Mouse (Mus musculus): ENCODE data around the gene Smco3.
A peak's percentile ranks its signal among the peaks of the same experiment; 100 is the strongest.
"Not testable (repeated sequence)": the region's sequence is repeated elsewhere in the genome, so short reads cannot be mapped to it uniquely, and the experiment has no call there.

Gene Smco3

DNA sequence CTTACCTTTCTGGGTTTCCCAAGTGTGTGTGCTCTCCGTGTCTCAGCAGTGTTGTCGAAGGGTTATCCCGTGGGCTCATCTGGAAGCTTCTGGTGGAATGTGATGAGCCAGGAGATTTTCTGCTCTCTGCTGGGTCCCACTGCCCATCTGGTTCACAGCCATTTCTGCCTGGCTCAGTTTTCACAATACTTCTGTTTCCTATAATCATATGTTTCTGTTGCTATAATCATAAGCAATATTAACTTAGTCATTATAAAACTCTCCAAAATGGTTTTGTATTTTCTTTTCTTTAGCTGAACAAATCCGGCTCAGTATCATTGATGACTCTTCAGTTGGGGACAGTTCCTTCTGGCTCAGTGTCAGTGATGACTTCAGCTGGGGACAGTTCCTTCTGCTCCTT, at the start of gene Smco3:
Smco3 (minus strand) TSS at position 101 of the 400 bp plus-strand sequence.
- DNase-seq (ENCODE audit: low spot score in 2 of 2), result no peak

GRCm38 (mm10) chr6:136884766-136885165, 49.5 kb upstream of the Smco3 start:
- not testable (repeated sequence) for DNase-seq (ENCODE audit: low spot score in 2 of 2)

DNA sequence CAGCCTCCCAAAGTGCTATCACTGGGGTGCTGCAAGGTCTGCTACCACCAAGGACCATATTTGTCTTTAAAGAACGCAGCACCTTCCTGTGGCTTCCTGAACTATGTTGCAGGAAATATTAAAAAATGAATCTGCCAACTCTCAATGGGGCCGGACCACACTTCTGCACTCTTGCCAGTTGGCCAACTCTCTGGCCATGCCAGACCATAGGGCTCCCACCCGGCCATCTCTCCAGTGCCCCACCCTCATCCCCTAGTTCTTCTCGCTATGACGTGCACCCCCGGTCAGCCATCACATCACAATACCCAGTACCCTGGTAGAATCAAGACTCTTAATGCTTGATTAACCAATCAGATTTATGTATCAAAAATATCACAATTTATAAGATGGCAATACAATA, 48.7 kb upstream of the Smco3 start:
- no peak for DNase-seq (ENCODE audit: low spot score in 2 of 2)

GRCm38 (mm10) chr6:136883431-136883915, 48.2 kb upstream of the Smco3 start:
- no peak for DNase-seq (ENCODE audit: low spot score in 2 of 2)

GRCm38 (mm10) chr6:136881678-136882077, 46.4 kb upstream of the Smco3 start:
- DNase-seq (ENCODE audit: low spot score in 2 of 2), result no peak

GRCm38 (mm10) chr6:136875670-136876069, 40.4 kb upstream of the Smco3 start, which contains the start of gene Mgp:
Gene Mgp, minus strand, starts transcription at chr6:136875823.
- DNase-seq (ENCODE audit: low spot score in 2 of 2), result peak; percentile 13 to 48

DNA sequence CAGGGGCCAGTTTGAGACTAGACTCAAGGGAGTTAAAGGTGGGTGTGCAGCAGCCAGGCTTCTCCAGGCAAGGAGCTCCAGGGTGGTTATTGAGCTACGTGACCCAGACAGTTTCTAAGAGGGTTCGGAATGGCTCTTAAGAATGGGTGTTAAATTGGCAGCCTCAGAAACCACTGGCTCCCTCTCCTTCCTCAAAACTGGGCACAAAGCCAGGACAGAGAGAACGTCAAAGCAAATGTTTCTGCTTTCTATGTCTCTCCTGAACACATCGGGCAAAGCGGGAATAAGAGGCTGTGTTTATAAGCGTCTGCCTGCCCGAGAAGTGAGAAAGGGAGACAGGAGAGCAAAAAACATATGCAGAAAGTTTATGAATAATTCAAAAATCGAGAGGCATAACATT, 39.3 kb upstream of the Smco3 start:
- peak in 1 of 2 experiments; percentile 14 for DNase-seq (ENCODE audit: low spot score in 2 of 2)

GRCm38 (mm10) chr6:136868921-136869320, 33.7 kb upstream of the Smco3 start:
- DNase-seq (ENCODE audit: low spot score in 2 of 2), result no peak

DNA sequence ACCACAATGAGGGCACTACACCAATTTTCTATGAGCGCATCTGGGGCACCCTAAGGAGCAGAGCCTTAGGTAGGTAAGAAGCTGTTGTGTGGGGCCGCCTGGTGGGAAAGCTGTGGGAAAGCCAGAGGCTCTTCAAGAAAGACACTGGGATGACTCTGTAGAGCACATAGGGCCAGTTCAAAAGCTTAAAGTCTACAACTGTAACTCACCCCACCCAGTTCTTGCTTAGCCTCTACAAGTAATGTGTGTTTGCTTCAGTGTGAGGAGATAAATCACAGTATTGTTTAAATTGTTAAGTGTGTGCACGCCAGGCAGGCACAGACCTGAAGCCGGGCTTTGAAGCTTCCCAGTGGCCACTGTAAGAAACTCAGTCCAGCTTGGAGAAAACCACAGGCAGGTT, 30.9 kb upstream of the Smco3 start:
- no peak for DNase-seq (ENCODE audit: low spot score in 2 of 2)

DNA sequence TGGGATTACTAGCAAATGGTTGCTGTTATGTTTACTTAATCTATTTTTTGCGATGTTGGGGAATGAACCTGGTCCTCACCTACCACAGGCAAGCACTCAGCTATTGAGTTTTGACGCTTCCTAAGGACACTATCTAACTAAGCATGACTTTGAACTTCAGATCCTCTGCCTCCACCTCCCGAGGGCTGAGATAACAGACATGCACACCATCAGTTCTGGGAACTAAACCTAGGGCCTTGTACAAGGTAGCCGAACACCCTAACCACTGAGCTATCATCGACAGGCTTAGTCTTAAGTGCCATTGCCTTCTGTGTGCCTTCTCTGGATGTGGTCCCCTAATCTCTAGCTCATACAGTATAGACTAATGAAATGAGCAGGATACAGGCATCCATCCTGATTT, 30.1 kb upstream of the Smco3 start:
- DNase-seq (ENCODE audit: low spot score in 2 of 2), result no peak

DNA sequence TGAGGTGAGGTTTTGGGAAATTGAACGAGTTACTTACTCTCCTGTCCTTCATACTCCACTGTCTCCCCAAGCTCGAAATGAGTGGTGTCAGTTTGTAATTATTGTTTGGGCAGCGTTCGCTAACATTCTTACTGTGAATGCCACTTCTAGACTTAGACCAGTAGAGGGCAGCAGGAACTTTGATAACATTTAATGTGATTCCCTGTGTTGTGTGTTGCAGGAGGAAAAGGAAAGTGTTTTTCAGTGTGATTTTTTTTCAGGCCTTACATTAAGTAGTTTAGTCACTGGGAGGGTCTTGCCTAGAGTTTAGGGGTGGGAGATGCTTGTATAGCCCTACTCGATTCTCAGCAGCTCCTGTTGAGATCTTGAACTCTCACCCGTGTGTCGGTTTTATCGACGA, 25.8 kb upstream of the Smco3 start:
- no peak for DNase-seq (ENCODE audit: low spot score in 2 of 2)

- no peak for DNase-seq (ENCODE audit: low spot score in 2 of 2)
Observed at GRCm38 (mm10) chr6:136858420-136858819, 23.2 kb upstream of the Smco3 start.

GRCm38 (mm10) chr6:136857873-136858260, 22.6 kb upstream of the Smco3 start:
- DNase-seq (ENCODE audit: low spot score in 2 of 2), result no peak

GRCm38 (mm10) chr6:136857186-136857872, 22.1 kb upstream of the Smco3 start, which contains the start of gene Art4:
Gene Art4, minus strand, starts transcription at chr6:136857733.
- DNase-seq (ENCODE audit: low spot score in 2 of 2), result no peak

DNA sequence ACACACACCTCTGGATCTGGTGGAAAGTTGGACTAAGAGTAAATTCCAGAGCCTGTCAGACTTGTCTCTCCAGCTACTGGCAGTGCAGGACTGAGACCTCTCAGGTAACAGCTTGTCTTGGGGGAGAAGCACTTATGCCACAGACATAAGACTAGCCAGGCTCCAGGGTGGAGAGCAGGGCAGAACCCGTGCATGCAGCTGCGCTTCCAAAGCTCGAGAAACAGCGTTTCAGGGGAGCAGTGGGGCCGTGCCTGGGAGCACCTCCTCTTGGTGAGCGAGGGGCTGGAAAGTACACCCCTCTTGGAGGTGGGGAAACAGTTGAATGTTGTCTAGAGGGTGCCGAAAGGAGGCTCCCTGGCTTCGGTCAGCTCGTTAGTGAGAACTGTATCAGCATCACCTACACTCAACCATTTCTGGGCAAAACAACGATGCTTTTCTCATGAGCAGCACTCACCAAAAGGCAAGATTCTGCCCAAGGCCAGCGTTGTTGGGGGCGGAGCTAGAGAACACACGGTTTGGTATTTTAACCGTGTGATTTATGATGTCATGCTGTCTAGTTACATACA, 20.9 kb upstream of the Smco3 start:
- no peak for DNase-seq (ENCODE audit: low spot score in 2 of 2)

DNA sequence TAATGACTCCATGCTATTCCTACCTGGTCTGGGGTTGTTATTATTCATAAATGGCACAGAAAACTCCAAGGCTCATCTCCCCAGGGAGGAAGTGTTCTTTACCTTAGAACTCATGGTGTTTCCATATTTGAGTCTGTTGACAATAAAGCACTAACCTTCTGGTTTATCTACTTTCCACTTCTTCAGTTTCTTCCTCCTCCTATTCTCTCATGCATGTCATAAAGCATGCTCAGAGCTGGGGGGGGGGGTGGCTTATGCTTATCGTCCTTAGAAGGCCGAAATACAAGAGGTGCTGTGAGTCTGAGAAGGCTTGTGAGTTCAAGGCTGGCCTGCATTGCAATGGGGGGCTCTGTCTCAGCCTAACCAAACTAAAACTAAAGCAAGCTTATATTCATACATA, 19.9 kb upstream of the Smco3 start:
- no peak for DNase-seq (ENCODE audit: low spot score in 2 of 2)

DNA sequence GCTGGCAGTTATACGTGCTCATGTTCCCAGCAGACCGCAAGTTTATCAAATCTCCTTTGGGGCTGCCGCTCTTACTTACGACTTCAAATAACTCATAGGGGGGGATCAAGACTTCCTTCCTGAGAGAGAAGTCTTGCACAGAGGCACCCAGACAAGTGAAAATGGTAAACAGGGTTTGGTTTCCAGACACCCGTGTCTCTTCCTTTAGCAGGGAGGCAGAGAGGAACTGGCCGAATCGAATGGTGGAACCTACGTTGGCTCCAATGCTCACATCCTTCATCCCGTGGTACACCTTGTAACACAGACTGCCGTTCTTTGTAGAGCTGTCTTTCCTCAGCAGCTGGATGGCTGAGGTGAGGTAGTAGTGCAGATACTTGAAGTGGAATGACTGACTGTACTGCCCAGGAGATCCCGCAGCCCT, 19.1 kb upstream of the Smco3 start:
- DNase-seq (ENCODE audit: low spot score in 2 of 2), result no peak

- no peak for DNase-seq (ENCODE audit: low spot score in 2 of 2)
Observed at GRCm38 (mm10) chr6:136852762-136853161, 17.5 kb upstream of the Smco3 start.

GRCm38 (mm10) chr6:136852348-136852747, 17.1 kb upstream of the Smco3 start:
- DNase-seq (ENCODE audit: low spot score in 2 of 2), result no peak

- DNase-seq (ENCODE audit: low spot score in 2 of 2), result no peak
Observed at GRCm38 (mm10) chr6:136850267-136850666, 15.0 kb upstream of the Smco3 start.

DNA sequence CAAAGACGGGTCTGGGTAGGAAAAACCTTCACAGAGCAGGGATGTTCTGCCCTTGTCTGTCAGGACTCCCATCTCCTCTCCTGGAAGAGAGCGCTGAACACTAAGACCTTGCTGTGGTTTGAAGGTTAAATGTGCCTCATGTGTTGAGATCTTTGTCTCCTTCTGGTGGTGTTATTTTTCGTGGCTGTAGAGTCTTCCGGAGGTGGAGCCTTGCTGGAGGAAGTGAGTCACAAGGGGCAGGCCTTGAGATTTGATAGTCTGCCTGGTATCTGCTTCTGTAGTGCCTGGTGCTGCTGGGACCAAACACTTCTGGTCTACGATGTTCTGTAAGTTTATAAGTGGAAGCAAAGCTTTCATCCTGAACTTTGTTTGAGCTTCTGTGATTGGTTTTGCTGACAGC, 13.7 kb upstream of the Smco3 start:
- DNase-seq (ENCODE audit: low spot score in 2 of 2), result no peak

- DNase-seq (ENCODE audit: low spot score in 2 of 2), result no peak
Observed at GRCm38 (mm10) chr6:136848399-136848798, 13.1 kb upstream of the Smco3 start.

DNA sequence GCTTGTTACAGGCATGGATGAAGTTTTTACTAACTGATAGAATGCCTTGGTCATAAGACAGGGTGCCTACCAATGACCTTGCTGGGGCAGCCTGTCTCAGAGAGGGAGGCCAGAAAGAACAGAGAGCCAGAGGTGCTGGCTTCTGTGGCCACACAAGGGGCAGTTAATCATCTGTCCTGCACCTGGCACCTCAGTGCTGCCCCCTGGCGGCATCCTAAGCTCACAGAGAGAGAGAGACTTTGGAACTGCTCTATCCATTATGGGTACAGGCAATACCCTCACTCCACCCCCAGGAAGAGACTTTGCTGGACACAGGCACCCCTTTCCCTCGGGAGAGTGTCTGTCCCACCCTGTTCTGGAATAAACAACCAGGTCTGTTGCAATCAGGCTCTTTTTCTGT, 12.5 kb upstream of the Smco3 start:
- no peak for DNase-seq (ENCODE audit: low spot score in 2 of 2)
